Comparison of ENCODE assay signal across 8 mouse cellular contexts in the genomic region with DNA sequence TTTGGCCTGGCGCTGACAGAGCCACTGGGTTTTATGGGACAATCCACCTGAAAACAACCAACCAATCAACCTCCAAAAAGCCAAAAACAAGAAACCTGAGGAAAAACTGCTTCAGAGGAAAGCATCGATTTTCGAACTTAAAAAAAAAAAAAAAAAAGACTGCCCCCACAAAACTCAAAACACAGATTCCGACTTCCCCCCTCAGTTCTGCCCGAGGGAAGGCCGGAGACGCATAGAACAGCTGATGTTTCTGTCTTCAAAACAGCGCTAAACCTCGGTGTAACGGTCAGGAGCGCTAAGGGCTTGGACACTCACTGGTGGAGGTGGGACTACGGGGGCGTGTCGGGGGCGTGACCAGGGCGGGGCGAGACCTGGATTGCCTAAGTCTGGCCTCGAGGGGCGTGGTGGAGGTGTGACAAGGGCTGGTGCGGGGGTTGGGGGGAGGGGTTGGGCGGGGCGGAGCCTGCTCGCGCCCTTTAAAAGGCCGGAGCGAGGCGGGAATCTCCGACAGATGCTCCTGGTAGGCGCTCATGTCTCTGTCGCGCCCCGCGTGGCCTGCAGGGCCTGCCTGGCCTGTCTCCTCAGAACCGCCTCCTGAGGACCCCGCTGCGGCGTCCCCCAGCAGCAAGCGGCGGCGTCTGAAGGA. TPM values are rescaled to one million over a fixed set of nuclear protein-coding genes. Genes with fewer than 3 reads are reported as not detected.
DNase-seq lines count a peak whose midpoint lies in the region; ATAC-seq lines count a peak whose summit lies in the region.

TSS of gene Rad51ap2 (plus strand) at position 531 of the 646 bp plus-strand sequence.

- ATAC-seq in intestine, embryonic 14.5 days (replicated peaks; ENCODE audit: low FRiP score, low TSS enrichment, low read depth), result peak; percentile 99

- peak; percentile 97 for DNase-seq in adrenal gland, postnatal 14 days
- peak; percentile 97 for DNase-seq in embryo, embryonic 10.5 days (ENCODE audit: low spot score)
- DNase-seq in gastrocnemius, postnatal 25 days, result peak; percentile 79
- peak; percentile 95 for DNase-seq in intestine, embryonic 14.5 days (ENCODE audit: low spot score)
- DNase-seq in left cerebral cortex, postnatal 10 days (ENCODE audit: extremely low spot score in 1 of 2, low spot score in 2 of 2), result peak; percentile 82 to 90
- peak; percentile 80 for DNase-seq in right cerebral cortex, postnatal 14 days
- DNase-seq in yolk sac, embryonic 10.5 days (ENCODE audit: low spot score), result peak; percentile 95

- no peaks in the 10 kb centered on the region for H3K4me1 ChIP-seq in intestine, embryonic 14.5 days (replicated peaks; ENCODE audit: control insufficient read depth, insufficient read depth, low read length)
- H3K4me1 ChIP-seq in megakaryocyte, embryonic 14.5 days, result peaks cover 9% of the 10 kb centered on the region

- H3K27me3 ChIP-seq in intestine, embryonic 14.5 days (replicated peaks; ENCODE audit: control insufficient read depth, insufficient read depth, low read length), result 0 out of 2 replicates have a peak, but pooled peaks cover 5% of the 10 kb centered on the region
- peaks cover 11% of the 10 kb centered on the region for H3K27me3 ChIP-seq in megakaryocyte, embryonic 14.5 days (replicated peaks)

- peak within 1 kb of the TSS; percentile 44 for H3K9ac ChIP-seq in intestine, embryonic 14.5 days (ENCODE audit: low read length)

- no peaks in the 10 kb centered on the region for H3K9me3 ChIP-seq in intestine, embryonic 14.5 days (ENCODE audit: control insufficient read depth, low read length)
- no peaks in the 10 kb centered on the region for H3K9me3 ChIP-seq in megakaryocyte, embryonic 14.5 days

- no peak within 1 kb of the TSS for H3K27ac ChIP-seq in intestine, embryonic 14.5 days (ENCODE audit: low read depth)

- H3K4me3 ChIP-seq in intestine, embryonic 14.5 days (ENCODE audit: low read depth, low read length), result peak within 1 kb of the TSS; percentile 51
- H3K4me3 ChIP-seq in megakaryocyte, embryonic 14.5 days (replicated peaks), result peak within 1 kb of the TSS; percentile 86

- H3K4me2 ChIP-seq in intestine, embryonic 14.5 days (ENCODE audit: low read length), result peak within 1 kb of the TSS; percentile 91

- 2% methylated on average over 40 of the region's 40 CpGs for WGBS in intestine, embryonic 14.5 days

- H3K36me3 ChIP-seq in intestine, embryonic 14.5 days (ENCODE audit: control insufficient read depth, insufficient read depth, low read length), result no peaks in the 10 kb centered on the region
- H3K36me3 ChIP-seq in megakaryocyte, embryonic 14.5 days (replicated peaks; ENCODE audit: low read length), result no peaks in the 10 kb centered on the region

- intact Hi-C loops in left cerebral cortex, postnatal 10 days (cut with DNase I), result no loop called here

RNA-seq across cellular contexts. Expression of gene Rad51ap2, which starts in this region (rescaled TPM):
- total RNA-seq in adrenal gland, postnatal 14 days (2021), result 0.23 and 0.26 TPM in 2 replicates
- total RNA-seq in gastrocnemius, postnatal 25 days (2021), result not detected
- 0.23 and 0.26 TPM in 2 replicates for polyA plus RNA-seq in intestine, embryonic 14.5 days (2014; fragmentation: Nextera tagmentation; extraction: Ambion mirVana)
- total RNA-seq in left cerebral cortex, postnatal 10 days (2021), result 1 to 10 TPM; 2.5 to 3.3 TPM
- not detected in 2 replicates for polyA plus RNA-seq in megakaryocyte, embryonic 14.5 days (2012; ENCODE audit: insufficient read depth, low replicate concordance)

Comparison
In these comparisons a context has a peak if more than half of its experiments do, and no peak if none do; other contexts are left out.
1. Peak in DNase-seq in adrenal gland, postnatal 14 days; RNA of the gene not detected or under 1 TPM.
2. Peak in DNase-seq in gastrocnemius, postnatal 25 days; RNA of the gene not detected or under 1 TPM.
3. Peak in DNase-seq, ATAC-seq, H3K4me3 ChIP-seq, H3K9ac ChIP-seq and H3K4me2 ChIP-seq in intestine, embryonic 14.5 days; RNA of the gene not detected or under 1 TPM.